Mouse (Mus musculus): ENCODE results near the gene Gm49450. TPM values are rescaled to one million over a fixed set of nuclear protein-coding genes. Genes with fewer than 3 reads are reported as not detected.
A peak's percentile ranks its signal among the peaks of the same experiment; 100 is the strongest.
"Not testable (repeated sequence)": the region's sequence is repeated elsewhere in the genome, so short reads cannot be mapped to it uniquely, and the experiment has no call there.

Gene Gm49450
- polyA plus RNA-seq, 1 experiment from 2014 or later, result not detected

DNA sequence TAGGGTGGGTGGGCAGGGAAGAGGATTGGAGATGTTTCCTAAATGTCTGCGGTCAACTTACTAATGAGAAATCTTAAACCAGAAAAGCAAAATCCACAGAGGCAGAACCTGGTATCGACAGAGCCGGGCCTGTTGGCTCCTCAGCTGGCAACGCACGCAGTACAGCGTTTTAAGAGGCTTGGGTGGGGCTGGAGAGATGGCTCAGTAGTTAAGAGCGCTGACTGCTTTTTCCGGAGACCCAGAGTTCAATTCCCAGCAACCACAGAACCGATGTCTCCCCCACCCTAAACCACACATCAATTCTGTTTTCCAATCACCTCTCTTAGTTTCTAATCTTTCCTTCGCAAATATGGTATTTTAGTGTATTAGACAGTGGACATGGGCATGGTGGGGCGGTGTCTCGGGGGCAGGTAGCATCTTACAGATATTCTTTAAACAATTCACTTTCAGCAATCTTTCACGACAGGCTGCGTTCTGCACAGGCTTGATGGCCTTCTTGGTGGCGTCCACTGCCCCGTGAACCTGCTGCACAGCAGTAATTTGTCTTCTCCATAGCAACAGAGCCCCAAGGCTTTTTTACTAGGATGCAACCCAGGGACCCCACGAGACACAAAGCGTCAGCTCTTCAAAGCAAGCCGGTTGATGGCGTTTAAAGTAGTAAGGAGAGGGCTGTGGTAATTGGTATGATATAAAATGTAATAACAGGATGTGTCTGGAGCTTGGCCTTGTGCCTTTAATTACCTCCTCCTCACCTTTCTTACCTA is 25.2 kb upstream of the Gm49450 start:
- H3K9me3 ChIP-seq (ENCODE audit: control insufficient read depth, low read length), result no peaks in the 10 kb centered on the region
- H3K27me3 ChIP-seq (ENCODE audit: control insufficient read depth, insufficient read depth, low read length), result no peaks in the 10 kb centered on the region
- no peaks in the 10 kb centered on the region for H3K36me3 ChIP-seq (ENCODE audit: control insufficient read depth, insufficient read depth, low read length)
- peak overlapping the region; percentile 64; the same call in 1 of the 2 replicates for H3K27ac ChIP-seq (ENCODE audit: low read depth, low read length)
- DNase-seq (ENCODE audit: low spot score) (no peak), ATAC-seq (ENCODE audit: insufficient read depth, low FRiP score, low TSS enrichment) (no peak)
- WGBS, result 47% methylated on average over 20 of the region's 20 CpGs
- H3K4me2 ChIP-seq (ENCODE audit: low read depth), result peak overlapping the region; percentile 19; the same call in 1 of the 2 replicates
- H3K4me3 ChIP-seq (ENCODE audit: low read depth, low read length), result no peak overlapping the region
- peak overlapping the region; percentile 39; the same call in 1 of the 2 replicates for H3K9ac ChIP-seq (ENCODE audit: low read length)
- H3K4me1 ChIP-seq (ENCODE audit: control insufficient read depth, insufficient read depth, low read length), result peaks cover 31% of the 10 kb centered on the region

DNA sequence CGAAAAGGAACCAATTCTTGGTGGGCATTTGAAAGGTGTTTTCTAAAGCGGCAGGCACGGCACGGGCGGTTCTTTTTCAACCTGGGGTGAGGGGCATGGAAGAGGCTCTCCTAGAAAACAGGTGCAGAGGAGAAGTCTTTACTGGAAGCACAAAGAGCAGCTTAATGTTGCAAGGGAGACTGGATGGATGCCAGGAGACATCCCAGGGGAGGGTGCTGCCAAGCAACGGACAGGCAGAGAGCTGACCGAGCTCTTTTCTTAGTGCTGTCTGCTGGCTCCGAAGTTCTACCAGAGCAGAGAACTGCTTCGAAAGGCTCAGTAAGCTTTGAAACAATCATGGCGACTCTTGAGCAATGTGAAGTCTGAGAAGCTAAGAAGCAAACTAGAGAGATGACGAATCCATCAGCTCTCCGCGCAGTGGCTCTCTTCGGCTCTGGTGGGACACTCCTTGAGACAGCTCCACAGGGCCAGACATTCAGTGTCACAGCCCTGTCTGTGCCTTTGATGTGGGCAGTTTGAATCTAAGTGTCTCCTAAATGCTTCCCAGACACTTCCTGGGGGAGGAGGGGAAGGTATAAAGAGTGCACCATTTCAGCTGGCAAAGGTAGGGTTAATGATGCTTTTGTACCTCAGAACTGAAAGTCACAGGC is 24.5 kb upstream of the Gm49450 start:
- no peaks in the 10 kb centered on the region for H3K9me3 ChIP-seq (ENCODE audit: control insufficient read depth, low read length)
- DNase-seq (ENCODE audit: low spot score) (peak; percentile 72), ATAC-seq (ENCODE audit: insufficient read depth, low FRiP score, low TSS enrichment) (no peak)
- no peak overlapping the region for H3K4me3 ChIP-seq (ENCODE audit: low read depth, low read length)
- H3K27ac ChIP-seq (ENCODE audit: low read depth, low read length), result peak overlapping the region; percentile 64; the same call in 1 of the 2 replicates
- H3K9ac ChIP-seq (ENCODE audit: low read length), result peak overlapping the region; percentile 39
- H3K36me3 ChIP-seq (ENCODE audit: control insufficient read depth, insufficient read depth, low read length), result no peaks in the 10 kb centered on the region
- peak overlapping the region; percentile 19; the same call in 1 of the 2 replicates for H3K4me2 ChIP-seq (ENCODE audit: low read depth)
- peaks cover 28% of the 10 kb centered on the region for H3K4me1 ChIP-seq (ENCODE audit: control insufficient read depth, insufficient read depth, low read length)
- H3K27me3 ChIP-seq (ENCODE audit: control insufficient read depth, insufficient read depth, low read length), result no peaks in the 10 kb centered on the region
- WGBS, result 64% methylated on average over 14 of the region's 14 CpGs

DNA sequence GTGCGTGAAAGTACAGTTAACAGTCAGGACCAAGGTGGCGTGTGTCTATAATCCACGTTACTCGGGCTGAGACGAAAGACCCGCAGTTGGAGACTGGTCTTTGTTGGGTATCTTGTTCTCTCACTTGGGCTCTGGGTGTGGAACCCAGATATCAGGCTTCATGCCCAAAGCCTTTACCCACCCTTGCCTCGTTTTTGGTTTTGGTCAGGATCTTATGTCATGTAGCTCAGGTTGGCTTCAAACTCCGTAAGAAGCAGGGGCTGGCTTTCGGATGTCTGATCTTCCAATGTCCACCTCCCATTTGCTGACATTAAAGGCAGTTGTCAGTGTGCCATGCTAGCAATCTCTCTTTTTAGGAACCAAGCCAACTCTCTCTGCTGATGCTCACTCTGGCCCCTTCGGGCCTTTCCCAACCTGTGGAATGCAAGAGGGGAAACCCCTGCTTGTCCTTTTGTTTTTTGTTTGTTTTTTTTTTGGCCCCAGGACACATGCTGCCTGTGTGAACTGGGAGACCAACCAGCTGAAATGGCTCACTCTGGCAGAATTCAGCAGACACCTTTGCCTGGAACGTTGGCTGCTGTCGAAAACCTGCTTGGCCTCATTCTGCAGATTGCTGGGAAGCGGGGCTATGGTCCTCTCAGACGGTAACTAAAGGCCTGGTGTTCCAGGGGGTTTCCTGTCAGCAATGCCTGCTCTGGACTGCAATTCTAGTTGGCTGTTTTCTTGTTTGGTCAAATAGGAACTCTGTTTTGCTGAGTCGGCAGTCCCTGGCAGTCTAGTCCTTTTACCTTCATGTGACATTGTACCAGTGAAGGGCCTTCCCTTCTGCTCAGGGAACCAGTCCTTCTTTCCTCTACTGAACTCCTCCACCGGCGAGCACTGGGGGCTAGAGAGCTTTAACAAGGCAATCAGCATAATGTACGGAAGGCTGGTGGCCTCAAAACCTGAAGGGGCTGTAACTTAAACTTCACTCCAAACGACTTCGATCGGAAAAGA is 23.7 kb upstream of the Gm49450 start:
- H3K9me3 ChIP-seq (ENCODE audit: control insufficient read depth, low read length), result no peaks in the 10 kb centered on the region
- peak overlapping the region; percentile 64; the same call in 1 of the 2 replicates for H3K27ac ChIP-seq (ENCODE audit: low read depth, low read length)
- no peaks in the 10 kb centered on the region for H3K27me3 ChIP-seq (ENCODE audit: control insufficient read depth, insufficient read depth, low read length)
- DNase-seq (ENCODE audit: low spot score), result no peak
- ATAC-seq (ENCODE audit: insufficient read depth, low FRiP score, low TSS enrichment), result no peak
- no peak overlapping the region for H3K9ac ChIP-seq (ENCODE audit: low read length)
- H3K4me3 ChIP-seq (ENCODE audit: low read depth, low read length), result no peak overlapping the region
- H3K36me3 ChIP-seq (ENCODE audit: control insufficient read depth, insufficient read depth, low read length), result no peaks in the 10 kb centered on the region
- peaks cover 24% of the 10 kb centered on the region for H3K4me1 ChIP-seq (ENCODE audit: control insufficient read depth, insufficient read depth, low read length)
- no peak overlapping the region for H3K4me2 ChIP-seq (ENCODE audit: low read depth)
- WGBS, result 72% methylated on average over 21 of the region's 21 CpGs

DNA sequence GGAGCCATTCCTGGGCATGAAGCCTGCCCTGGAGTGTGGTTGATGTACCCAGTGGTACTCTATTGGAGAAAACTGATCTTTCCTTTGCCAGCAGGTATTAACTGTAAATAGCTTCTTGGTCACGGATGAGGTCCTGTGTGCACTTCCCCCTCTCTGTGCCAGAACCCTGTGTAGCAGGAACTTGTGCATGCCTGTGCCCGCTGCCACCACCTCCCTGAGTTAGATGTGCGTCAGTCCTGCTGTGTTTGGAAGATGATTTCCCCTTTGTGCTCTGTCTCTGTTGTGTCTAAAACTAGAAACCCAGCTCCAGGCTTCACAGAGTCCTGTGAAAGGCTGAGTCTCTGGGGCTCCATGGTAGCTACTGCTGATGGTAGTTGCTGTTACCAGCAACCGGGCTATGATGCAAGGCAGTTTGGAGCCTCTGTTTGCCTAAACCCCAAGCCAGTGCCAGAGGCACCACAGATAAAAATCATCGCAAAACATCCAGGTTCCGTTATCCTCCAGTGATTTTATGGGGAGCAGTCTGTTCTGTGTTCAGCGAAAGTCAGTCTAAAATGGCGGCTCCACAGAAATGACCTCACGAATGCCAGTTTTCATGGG is 19.8 kb upstream of the Gm49450 start:
- DNase-seq (ENCODE audit: low spot score), result no peak
- WGBS, result 83% methylated on average over 9 of the region's 9 CpGs
- Histone ChIP-seq H3K36me3 (ENCODE audit: control insufficient read depth, insufficient read depth, low read length) (no peaks in the 10 kb centered on the region), H3K4me1 (ENCODE audit: control insufficient read depth, insufficient read depth, low read length) (peaks cover 42% of the 10 kb centered on the region), H3K9me3 (ENCODE audit: control insufficient read depth, low read length) (no peaks in the 10 kb centered on the region), H3K4me3 (ENCODE audit: low read depth, low read length) (no peak overlapping the region), H3K27me3 (ENCODE audit: control insufficient read depth, insufficient read depth, low read length) (no peaks in the 10 kb centered on the region), H3K9ac (ENCODE audit: low read length) (no peak overlapping the region), H3K4me2 (ENCODE audit: low read depth) (no peak overlapping the region), H3K27ac (ENCODE audit: low read depth, low read length) (peak overlapping the region; percentile 69)
- no peak for ATAC-seq (ENCODE audit: insufficient read depth, low FRiP score, low TSS enrichment)

DNA sequence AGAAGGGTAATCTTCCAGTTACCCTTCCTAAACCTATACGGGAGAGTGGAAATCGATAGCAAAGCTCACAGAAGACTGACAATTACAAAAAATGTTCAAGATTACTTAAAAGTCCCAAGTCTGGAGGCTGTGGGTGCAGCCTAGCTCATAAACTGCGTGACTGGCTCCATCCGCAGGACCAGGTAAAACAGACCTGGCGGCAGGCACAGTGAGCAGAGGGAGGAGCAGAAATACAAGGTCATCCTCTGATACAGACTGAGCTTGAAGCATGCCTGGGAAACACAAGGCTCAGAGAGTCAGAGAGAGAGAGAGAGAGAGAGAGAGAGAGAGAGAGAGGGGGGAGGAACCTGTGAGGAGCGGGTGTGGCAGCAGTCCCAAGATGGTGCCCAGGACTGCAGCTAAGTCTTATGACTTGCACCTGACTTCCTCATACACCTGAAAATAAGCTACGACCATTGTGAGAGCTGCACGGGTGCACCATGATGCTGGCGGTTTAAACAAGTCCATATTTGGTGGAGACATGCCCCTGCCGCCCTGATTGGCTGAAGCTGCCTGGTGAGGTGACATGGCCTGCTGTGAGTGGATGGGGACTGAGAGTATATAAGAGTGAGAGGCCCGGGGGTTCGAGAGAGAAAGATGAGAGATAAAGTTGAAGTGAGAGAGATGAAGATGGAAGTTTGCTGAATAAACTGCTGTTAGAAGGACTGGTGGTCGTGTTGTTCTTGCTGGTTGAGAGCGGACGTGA is 18.4 kb upstream of the Gm49450 start:
- not testable (repeated sequence) for H3K36me3 ChIP-seq (ENCODE audit: control insufficient read depth, insufficient read depth, low read length); ATAC-seq (ENCODE audit: insufficient read depth, low FRiP score, low TSS enrichment); H3K4me3 ChIP-seq (ENCODE audit: low read depth, low read length); H3K27me3 ChIP-seq (ENCODE audit: control insufficient read depth, insufficient read depth, low read length); H3K9me3 ChIP-seq (ENCODE audit: control insufficient read depth, low read length); DNase-seq (ENCODE audit: low spot score)
- H3K27ac ChIP-seq (ENCODE audit: low read depth, low read length), result peak overlapping the region; percentile 94
- H3K4me1 ChIP-seq (ENCODE audit: control insufficient read depth, insufficient read depth, low read length), result peaks cover 33% of the 10 kb centered on the region
- 73% methylated on average over 15 of the region's 15 CpGs for WGBS
- H3K9ac ChIP-seq (ENCODE audit: low read length), result peak overlapping the region; percentile 41
- peak overlapping the region; percentile 15; the same call in 1 of the 2 replicates for H3K4me2 ChIP-seq (ENCODE audit: low read depth)

DNA sequence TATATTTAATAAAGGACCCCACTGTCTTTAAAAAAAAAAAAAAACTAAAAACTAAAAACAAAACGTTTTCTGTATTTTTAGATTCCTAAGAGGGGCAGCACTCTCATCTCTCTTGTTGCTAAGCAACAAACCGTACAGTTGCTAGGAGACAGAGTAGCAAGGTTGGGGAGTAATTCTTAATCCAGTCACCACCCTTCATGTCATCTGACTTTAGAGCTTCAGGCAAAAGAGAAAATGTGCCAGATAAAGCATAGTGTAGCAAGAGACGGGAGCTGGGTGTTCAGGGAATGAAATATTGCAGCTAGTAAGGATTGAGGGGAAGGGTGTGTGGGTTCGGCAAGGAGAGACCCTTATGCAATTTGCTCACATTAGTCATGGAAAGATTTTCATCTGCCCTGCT is 17.8 kb upstream of the Gm49450 start:
- Histone ChIP-seq H3K4me3 (ENCODE audit: low read depth, low read length) (no peak overlapping the region), H3K27ac (ENCODE audit: low read depth, low read length) (peak overlapping the region; percentile 94), H3K27me3 (ENCODE audit: control insufficient read depth, insufficient read depth, low read length) (no peaks in the 10 kb centered on the region), H3K9me3 (ENCODE audit: control insufficient read depth, low read length) (no peaks in the 10 kb centered on the region), H3K36me3 (ENCODE audit: control insufficient read depth, insufficient read depth, low read length) (no peaks in the 10 kb centered on the region), H3K9ac (ENCODE audit: low read length) (peak overlapping the region; percentile 41; the same call in 1 of the 2 replicates), H3K4me2 (ENCODE audit: low read depth) (peak overlapping the region; percentile 15; the same call in 1 of the 2 replicates), H3K4me1 (ENCODE audit: control insufficient read depth, insufficient read depth, low read length) (peaks cover 33% of the 10 kb centered on the region)
- peak; percentile 39; the same call in 1 of the 2 replicates for ATAC-seq (ENCODE audit: insufficient read depth, low FRiP score, low TSS enrichment)
- DNase-seq (ENCODE audit: low spot score), result no peak
- WGBS, result 31% methylated on average over 4 of the region's 4 CpGs

DNA sequence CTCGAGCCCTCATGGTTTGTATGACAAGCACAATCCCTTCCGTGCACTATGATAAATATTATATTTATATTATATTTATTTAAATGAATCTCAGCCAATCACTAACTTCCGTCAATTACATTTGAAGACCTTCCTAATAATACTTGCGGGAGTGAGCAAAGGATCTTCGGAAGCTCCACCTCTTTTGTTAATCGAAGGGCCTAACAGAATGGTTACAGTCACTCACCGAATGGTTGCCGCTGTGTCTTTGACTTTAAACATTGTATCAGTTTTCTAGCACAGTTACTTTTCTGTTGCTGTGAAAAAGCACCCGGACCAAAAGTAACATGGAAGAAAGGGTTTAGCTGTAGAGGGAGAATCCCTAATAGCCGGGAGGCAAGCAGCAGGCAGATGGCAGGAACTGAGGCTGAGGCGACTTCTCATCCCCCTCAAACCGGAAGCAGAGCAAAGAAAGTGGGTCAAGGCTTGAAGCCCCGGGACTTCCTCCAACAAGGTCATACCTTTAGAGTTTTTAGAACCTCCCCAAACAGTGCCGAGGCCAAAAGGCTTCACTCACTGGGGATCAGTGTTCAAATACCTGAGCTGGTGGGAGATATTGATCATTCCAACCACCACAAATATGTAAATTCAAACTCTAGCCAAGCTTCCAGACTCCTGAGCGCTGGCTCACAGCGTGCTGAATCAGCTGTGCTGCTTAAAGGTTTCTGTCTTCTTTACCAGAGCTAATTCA is 16.2 kb upstream of the Gm49450 start:
- Histone ChIP-seq H3K4me3 (ENCODE audit: low read depth, low read length) (no peak overlapping the region), H3K4me1 (ENCODE audit: control insufficient read depth, insufficient read depth, low read length) (peaks cover 33% of the 10 kb centered on the region), H3K27me3 (ENCODE audit: control insufficient read depth, insufficient read depth, low read length) (no peaks in the 10 kb centered on the region), H3K4me2 (ENCODE audit: low read depth) (peak overlapping the region; percentile 25), H3K9ac (ENCODE audit: low read length) (peak overlapping the region; percentile 57), H3K36me3 (ENCODE audit: control insufficient read depth, insufficient read depth, low read length) (no peaks in the 10 kb centered on the region), H3K9me3 (ENCODE audit: control insufficient read depth, low read length) (no peaks in the 10 kb centered on the region), H3K27ac (ENCODE audit: low read depth, low read length) (peak overlapping the region; percentile 98)
- WGBS, result 15% methylated on average over 16 of the region's 16 CpGs
- DNase-seq (ENCODE audit: low spot score) (peak; percentile 62), ATAC-seq (ENCODE audit: insufficient read depth, low FRiP score, low TSS enrichment) (peak; percentile 21; the same call in 1 of the 2 replicates)
